In genomic region chr2:46283929-46284598, GRCm38 (mm10) we compare ENCODE assay signal across 27 mouse cellular contexts.
DNase-seq lines count a peak whose midpoint lies in the region; ATAC-seq lines count a peak whose summit lies in the region.
"Had no signal": no experiment of that assay in that cellular context is flagged by ENCODE, and none has a peak within 500 bp of the region (broad histone marks: within the 10 kb centered on the region; RNA-seq: fewer than 3 reads in every experiment).

No protein-coding gene starts in this region.

- H3K4me1 ChIP-seq in forebrain, embryonic 14.5 days (ENCODE audit: control insufficient read depth, insufficient read depth, low read length): no peaks in the 10 kb centered on the region
- no peaks in the 10 kb centered on the region for H3K4me1 ChIP-seq in forebrain, embryonic 11.5 days (replicated peaks; ENCODE audit: control insufficient read depth, insufficient read depth, low read length)
- H3K4me1 ChIP-seq: embryonic facial prominence, embryonic 12.5 days; kidney, embryonic 15.5 days; limb, embryonic 12.5 days; liver, embryonic 15.5 days; midbrain, embryonic 15.5 days; neural tube, embryonic 15.5 days had no signal

- no peak for ATAC-seq in forebrain, embryonic 14.5 days
- no peak for ATAC-seq in forebrain, embryonic 11.5 days (replicated peaks; ENCODE audit: low FRiP score)
- ATAC-seq: hindbrain, embryonic 16.5 days; midbrain, embryonic 15.5 days had no signal

- DNase-seq in forebrain, embryonic 14.5 days (ENCODE audit: low spot score): peak; percentile 23
- DNase-seq in forebrain, embryonic 11.5 days (ENCODE audit: low spot score): no peak
- peak; percentile 22 for DNase-seq in layer of hippocampus, adult 9-10 months (ENCODE audit: low spot score)
- no peak for DNase-seq in layer of hippocampus, adult 8-10 months (ENCODE audit: low spot score in 2 of 2)
- DNase-seq in left cerebral cortex, postnatal 10 days (ENCODE audit: extremely low spot score in 1 of 2, low spot score in 2 of 2): peak; percentile 11 to 22
- no peak for DNase-seq in left cerebral cortex, postnatal 4 days
- peak; percentile 14 to 68 for DNase-seq in left cerebral cortex, postnatal 25 days (ENCODE audit: low spot score in 2 of 2)
- no peak for DNase-seq in adrenal gland, adult 2 months
- DNase-seq: adrenal gland, postnatal 10 days; cerebellum, adult 11-12 months; cerebellum, adult 9-11 months; embryo, embryonic 11 days; gastrocnemius, postnatal 14 days; kidney, adult 18-20 months; kidney, postnatal 25 days; lung, embryonic 14.5 days; lung, postnatal 14 days; retina, postnatal 1 day; thymus, postnatal 14 days had no signal

- H3K36me3 ChIP-seq in forebrain, embryonic 14.5 days (ENCODE audit: control insufficient read depth, insufficient read depth, low read length): no peaks in the 10 kb centered on the region
- no peaks in the 10 kb centered on the region for H3K36me3 ChIP-seq in forebrain, embryonic 11.5 days (ENCODE audit: control insufficient read depth, insufficient read depth, low read length)
- H3K36me3 ChIP-seq: embryonic facial prominence, embryonic 12.5 days; G1E; kidney, embryonic 15.5 days; limb, embryonic 12.5 days; liver, embryonic 15.5 days; midbrain, embryonic 15.5 days; neural tube, embryonic 15.5 days had no signal

- no peak overlapping the region for H3K4me3 ChIP-seq in forebrain, embryonic 14.5 days (ENCODE audit: low read depth, low read length)
- no peak overlapping the region for H3K4me3 ChIP-seq in forebrain, embryonic 11.5 days (ENCODE audit: low read depth, low read length)
- H3K4me3 ChIP-seq: embryonic facial prominence, embryonic 12.5 days; kidney, embryonic 15.5 days; limb, embryonic 12.5 days; liver, embryonic 15.5 days; midbrain, embryonic 15.5 days; neural tube, embryonic 15.5 days had no signal

- intact Hi-C loops in left cerebral cortex, postnatal 10 days (cut with DNase I): loop anchor here (10.0 kb wide), 1 partner anchor 1169 kb away; the partner anchor contains the start of gene Zeb2
- intact Hi-C loops in left cerebral cortex, postnatal 4 days (cut with DNase I): no loop called here
- intact Hi-C loops in left cerebral cortex, postnatal 25 days (cut with DNase I): no loop called here

- no peak overlapping the region for H3K9ac ChIP-seq in forebrain, embryonic 14.5 days (ENCODE audit: low read length)
- no peak overlapping the region for H3K9ac ChIP-seq in forebrain, embryonic 11.5 days (ENCODE audit: low read length)
- H3K9ac ChIP-seq: embryonic facial prominence, embryonic 12.5 days; kidney, embryonic 15.5 days; limb, embryonic 12.5 days; liver, embryonic 15.5 days; lung, embryonic 14.5 days; midbrain, embryonic 15.5 days; neural tube, embryonic 15.5 days had no signal

- no peaks in the 10 kb centered on the region for H3K27me3 ChIP-seq in forebrain, embryonic 14.5 days (replicated peaks; ENCODE audit: control insufficient read depth, insufficient read depth, low read length)
- H3K27me3 ChIP-seq in forebrain, embryonic 11.5 days (ENCODE audit: control insufficient read depth, insufficient read depth, low read length): no peaks in the 10 kb centered on the region
- H3K27me3 ChIP-seq: embryonic facial prominence, embryonic 12.5 days; kidney, embryonic 15.5 days; limb, embryonic 12.5 days; liver, embryonic 15.5 days; midbrain, embryonic 15.5 days; neural tube, embryonic 15.5 days had no signal

- no peak overlapping the region for H3K27ac ChIP-seq in forebrain, embryonic 14.5 days (ENCODE audit: low read depth, low read length)
- H3K27ac ChIP-seq in forebrain, embryonic 11.5 days (ENCODE audit: low read depth, low read length): no peak overlapping the region
- H3K27ac ChIP-seq: embryonic facial prominence, embryonic 12.5 days; kidney, embryonic 15.5 days; limb, embryonic 12.5 days; liver, embryonic 15.5 days; midbrain, embryonic 15.5 days; neural tube, embryonic 15.5 days had no signal

- H3K9me3 ChIP-seq in forebrain, embryonic 14.5 days (replicated peaks; ENCODE audit: control insufficient read depth, low read length): no peaks in the 10 kb centered on the region
- no peaks in the 10 kb centered on the region for H3K9me3 ChIP-seq in forebrain, embryonic 11.5 days (ENCODE audit: control insufficient read depth, low read length)
- H3K9me3 ChIP-seq: embryonic facial prominence, embryonic 12.5 days; G1E; kidney, embryonic 15.5 days; limb, embryonic 12.5 days; liver, embryonic 15.5 days; midbrain, embryonic 15.5 days; neural tube, embryonic 15.5 days had no signal

- 54% methylated on average over 5 of the region's 5 CpGs for WGBS in forebrain, embryonic 14.5 days
- 80% methylated on average over 5 of the region's 5 CpGs for WGBS in forebrain, embryonic 11.5 days

- no peak overlapping the region for H3K4me2 ChIP-seq in forebrain, embryonic 14.5 days (ENCODE audit: low read length)
- H3K4me2 ChIP-seq in forebrain, embryonic 11.5 days (ENCODE audit: low read depth, low read length, severe bottlenecking): no peak overlapping the region
- H3K4me2 ChIP-seq: embryonic facial prominence, embryonic 12.5 days; kidney, embryonic 15.5 days; limb, embryonic 12.5 days; liver, embryonic 15.5 days; lung, embryonic 14.5 days; midbrain, embryonic 15.5 days; neural tube, embryonic 15.5 days had no signal

Comparison
In these comparisons a context has a peak if more than half of its experiments do, and no peak if none do; other contexts are left out.
1. DNase-seq: peak in forebrain, embryonic 14.5 days (single experiment), layer of hippocampus, adult 9-10 months (single experiment), left cerebral cortex, postnatal 10 days (2 of 2) and left cerebral cortex, postnatal 25 days (2 of 2); none in forebrain, embryonic 11.5 days (single experiment), layer of hippocampus, adult 8-10 months (0 of 2), left cerebral cortex, postnatal 4 days (single experiment) and adrenal gland, adult 2 months (single experiment).